Mouse (Mus musculus) ES-E14 (cell line): ENCODE measurements at regions not wholly inside any gene's neighbourhood (a gene's known extent, or its start where the extent isn't known, plus 50 kb on each side); places are given as distances from the start of the nearest gene placed in this dataset.

ENCODE experiments used
- DNase-seq: peaks from one replicate; pipeline ENCODE4 v3.0.0-alpha.2; 2013; ENCODE audit warnings: low read depth, low spot score
- H3K27ac ChIP-seq: 2 replicates; pipeline ENCODE4 v1.5.1; 2012; ENCODE audit warnings: low read depth, mild to moderate bottlenecking, low read length, moderate library complexity, mixed read lengths; ENCODE audit not compliant: poor library complexity, insufficient read depth, severe bottlenecking
- H3K36me3 ChIP-seq: 2 replicates; pipeline ENCODE4 v1.6.1; 2012; ENCODE audit warnings: mild to moderate bottlenecking, low read length, moderate library complexity, mixed read lengths; ENCODE audit not compliant: control insufficient read depth, poor library complexity, insufficient read depth, severe bottlenecking
- H3K4me1 ChIP-seq, 2 experiments: fragments of 150-350 bp in 1 of 2; sonication (generic) in 1 of 2; 2 replicates each; pipeline ENCODE4 v1.6.1; 2012; ENCODE audit warnings: low read length in 2 of 2, mild to moderate bottlenecking in 1 of 2, mixed read lengths in 1 of 2; ENCODE audit not compliant: control insufficient read depth in 2 of 2, insufficient read depth in 2 of 2, poor library complexity in 1 of 2
- H3K4me3 ChIP-seq, 2 experiments: fragments of 150-350 bp in 1 of 2; sonication (generic) in 1 of 2; 2 replicates each; pipeline ENCODE4 v1.5.1; 2012; ENCODE audit warnings: low read length in 2 of 2, low read depth in 1 of 2, mild to moderate bottlenecking in 1 of 2, mixed read lengths in 1 of 2; ENCODE audit not compliant: insufficient read depth in 1 of 2, poor library complexity in 1 of 2, severe bottlenecking in 1 of 2
- H3K9ac ChIP-seq: 2 replicates; pipeline ENCODE4 v1.6.1; 2012; ENCODE audit warnings: low read depth, mild to moderate bottlenecking, low read length, mixed read lengths; ENCODE audit not compliant: poor library complexity, insufficient read depth, severe bottlenecking
- H3K9me3 ChIP-seq: fragments of 150-350 bp; sonication (generic); 2 replicates; pipeline ENCODE4 v1.6.1; 2012; ENCODE audit warnings: low read depth, mild to moderate bottlenecking, low read length; ENCODE audit not compliant: control insufficient read depth, insufficient read depth
- CHD2 ChIP-seq: IDR thresholded peaks from 2 replicates; pipeline ENCODE4 v1.6.1; 2014; ENCODE audit warnings: mild to moderate bottlenecking, low read depth, low read length, inconsistent platforms
- HCFC1 ChIP-seq: IDR thresholded peaks from 2 replicates; pipeline ENCODE4 v1.6.1; 2012; ENCODE audit warnings: low read length, inconsistent platforms, borderline replicate concordance; ENCODE audit not compliant: insufficient read depth
- MAFK ChIP-seq: IDR thresholded peaks from 2 replicates; pipeline ENCODE4 v1.6.1; 2014; ENCODE audit warnings: mild to moderate bottlenecking, low read depth, low read length, inconsistent platforms; ENCODE audit not compliant: insufficient read depth
- ZC3H11A ChIP-seq: IDR thresholded peaks from 2 replicates; pipeline ENCODE4 v1.6.1; 2012; ENCODE audit warnings: low read depth, mild to moderate bottlenecking, inconsistent platforms, low read length, borderline replicate concordance
- ZNF384 ChIP-seq: IDR thresholded peaks from 2 replicates; pipeline ENCODE4 v1.6.1; 2012; ENCODE audit warnings: low read depth, low read length, inconsistent platforms
- in situ Hi-C, 2 experiments: fragments of 600-800 bp; cut with MboI; formaldehyde crosslinking; loops; one replicate each; pipeline ENCODE4 v1.15.1; 2025; ENCODE audit warnings: low sequenced_read_pairs in 2 of 2, inconsistent platforms in 1 of 2; ENCODE audit not compliant: unreplicated experiment in 2 of 2

DNA sequence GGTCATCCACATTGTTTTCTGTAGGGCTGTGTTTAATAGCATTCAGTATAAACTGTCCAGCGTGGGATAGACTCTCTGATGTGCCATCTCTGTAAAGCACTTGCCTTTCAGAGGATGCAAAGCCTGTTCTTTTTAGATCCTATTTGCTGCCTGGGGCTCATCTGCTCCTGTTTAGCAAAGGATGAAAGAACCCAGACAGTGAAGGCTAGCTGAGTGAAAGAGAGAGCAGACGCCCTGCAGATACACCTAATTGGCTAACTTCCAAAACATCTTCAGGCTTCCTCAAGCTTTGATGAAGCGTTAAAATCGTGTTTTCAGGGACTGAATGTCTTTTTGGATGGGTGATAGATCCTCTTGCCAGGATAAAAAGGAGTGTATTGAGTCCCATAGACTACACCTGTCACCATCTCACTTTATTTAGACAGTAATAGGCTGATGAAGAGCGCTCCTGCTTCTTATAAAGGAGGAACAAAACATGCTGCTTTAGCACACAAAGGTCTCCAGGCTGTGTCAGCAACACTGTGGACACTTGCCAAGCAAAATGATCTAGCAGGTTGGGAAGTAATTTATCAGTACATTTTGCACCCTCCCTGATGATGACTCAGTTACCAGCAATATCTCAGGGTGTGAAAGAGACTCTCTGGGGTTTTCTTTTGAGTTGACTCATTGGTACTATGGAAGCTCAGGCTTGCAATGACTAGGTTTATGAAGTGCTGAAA is 4717.3 kb downstream of the 9330182O14Rik start:
- no peak overlapping the region for H3K27ac ChIP-seq
- no peaks in the 10 kb centered on the region for H3K9me3 ChIP-seq
- H3K4me3 ChIP-seq = no peak overlapping the region
- H3K4me1 ChIP-seq = no peaks in the 10 kb centered on the region
- no peak overlapping the region for H3K9ac ChIP-seq
- no peaks in the 10 kb centered on the region for H3K36me3 ChIP-seq
- no peak for TF ChIP-seq ZNF384
- no peak for TF ChIP-seq CHD2
- no peak for TF ChIP-seq MAFK
- no peak for TF ChIP-seq HCFC1
- no peak for TF ChIP-seq ZC3H11A
- no peak for DNase-seq
- in situ Hi-C loops = no loop called here

GRCm38 (mm10) chr15:44857080-44857479 is 4722.9 kb downstream of the 9330182O14Rik start:
- H3K9me3 ChIP-seq = no peaks in the 10 kb centered on the region
- in situ Hi-C loops = no loop called here

GRCm38 (mm10) chr15:44859369-44859768 is 4725.2 kb downstream of the 9330182O14Rik start:
- H3K4me1 ChIP-seq = no peaks in the 10 kb centered on the region
- no peaks in the 10 kb centered on the region for H3K36me3 ChIP-seq
- no peaks in the 10 kb centered on the region for H3K9me3 ChIP-seq
- DNase-seq = no peak
- TF ChIP-seq ZC3H11A (no peak), CHD2 (no peak), HCFC1 (no peak), ZNF384 (no peak), MAFK (no peak)
- H3K27ac ChIP-seq = no peak overlapping the region
- in situ Hi-C loops = no loop called here
- H3K4me3 ChIP-seq = no peak overlapping the region
- H3K9ac ChIP-seq = no peak overlapping the region

More at GRCm38 (mm10) chr15:44857080-44857479, 4722.9 kb downstream of the 9330182O14Rik start:
- TF ChIP-seq HCFC1 = no peak
- no peak for TF ChIP-seq ZC3H11A
- TF ChIP-seq CHD2 = no peak
- DNase-seq = no peak
- no peaks in the 10 kb centered on the region for H3K36me3 ChIP-seq
- no peak overlapping the region for H3K27ac ChIP-seq
- H3K4me3 ChIP-seq = no peak overlapping the region
- no peaks in the 10 kb centered on the region for H3K4me1 ChIP-seq
- no peak overlapping the region for H3K9ac ChIP-seq

DNA sequence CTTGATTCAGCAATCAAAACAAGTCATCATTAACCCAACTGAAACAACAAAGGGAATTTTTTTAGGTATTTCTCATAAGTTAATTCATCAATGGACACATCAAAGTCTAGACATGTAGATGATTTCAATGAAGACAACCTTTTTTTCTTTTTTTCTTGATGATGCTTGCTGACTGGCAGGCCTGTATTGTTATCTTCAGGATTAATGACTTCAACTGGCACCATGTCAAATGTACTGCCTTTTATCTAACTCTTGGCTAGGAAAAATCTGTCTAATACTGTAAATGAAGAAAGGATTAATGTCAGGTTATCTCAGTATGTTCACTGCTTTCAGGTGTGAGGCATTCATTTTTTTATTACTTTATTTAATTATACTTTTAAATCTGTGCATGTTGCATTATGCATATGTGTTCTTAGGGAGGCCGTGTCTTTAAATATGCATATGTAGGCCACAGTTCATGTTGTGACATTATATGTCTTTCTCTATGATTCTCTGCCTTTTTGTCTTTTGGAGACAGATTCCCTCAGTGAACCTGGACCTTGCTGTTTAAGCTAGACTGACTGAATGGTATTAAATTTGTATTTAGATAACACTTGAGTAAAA is 4726.1 kb downstream of the 9330182O14Rik start:
- DNase-seq = no peak
- Histone ChIP-seq H3K36me3 (no peaks in the 10 kb centered on the region), H3K27ac (no peak overlapping the region), H3K9ac (no peak overlapping the region), H3K4me3 (no peak overlapping the region), H3K4me1 (no peaks in the 10 kb centered on the region), H3K9me3 (no peaks in the 10 kb centered on the region)
- TF ChIP-seq ZC3H11A (no peak), CHD2 (no peak), ZNF384 (no peak), HCFC1 (no peak), MAFK (no peak)
- in situ Hi-C loops = no loop called here
